Mouse (Mus musculus) olfactory bulb, adult 2 months (tissue): ENCODE data around the gene Kcnmb3.

ENCODE experiments used
- CTCF ChIP-seq: fragments of 200-500 bp; IDR thresholded peaks from 2 replicates; pipeline ENCODE4 v1.5.1; 2012; ENCODE audit warnings: low read depth, mild to moderate bottlenecking, low read length, moderate library complexity; ENCODE audit not compliant: insufficient read depth
- POLR2A ChIP-seq: fragments of 200-500 bp; IDR thresholded peaks from 2 replicates; pipeline ENCODE4 v1.6.1; 2012; ENCODE audit warnings: mild to moderate bottlenecking, low read depth, low read length, moderate library complexity; ENCODE audit not compliant: insufficient read depth

GRCm38 (mm10) chr3:32459777-32460176 lies 32.3 kb downstream of the Kcnmb3 start:
- TF ChIP-seq CTCF, result peak; percentile 19; the same call in 1 of the 2 replicates
- TF ChIP-seq POLR2A, result no peak
